Mouse (Mus musculus) neural tube, embryonic 13.5 days (tissue): ENCODE data around the gene Med8. TPM values are rescaled to one million over a fixed set of nuclear protein-coding genes. Genes with fewer than 3 reads are reported as not detected.

Experiments used
- ATAC-seq: fragments of 200-750 bp; cut with Nextera tagmentation; 2 replicates; pipeline ENCODE4 v1.8.0; 2017; ENCODE audit warnings: low read depth, mild to moderate bottlenecking, moderate TSS enrichment, moderate library complexity
- H3K27ac ChIP-seq: fragments of 300-500 bp; sonication (generic); replicated peaks from 2 replicates; pipeline ENCODE4 v1.5.1; 2015; ENCODE audit warnings: moderate library complexity, mild to moderate bottlenecking, inconsistent platforms
- H3K27me3 ChIP-seq: fragments of 300-500 bp; sonication (generic); 2 replicates; pipeline ENCODE4 v1.6.1; 2015; ENCODE audit warnings: mild to moderate bottlenecking, inconsistent platforms
- H3K36me3 ChIP-seq: fragments of 300-500 bp; sonication (generic); 2 replicates; pipeline ENCODE4 v1.6.1; 2015; ENCODE audit warnings: mild to moderate bottlenecking, inconsistent platforms
- H3K4me1 ChIP-seq: fragments of 300-500 bp; sonication (generic); replicated peaks from 2 replicates; pipeline ENCODE4 v1.6.1; 2015; ENCODE audit warnings: inconsistent platforms
- H3K4me2 ChIP-seq: fragments of 300-500 bp; sonication (generic); 2 replicates; pipeline ENCODE4 v1.6.1; 2015; ENCODE audit warnings: inconsistent platforms, mild to moderate bottlenecking, moderate library complexity
- H3K4me3 ChIP-seq: fragments of 300-500 bp; sonication (generic); 2 replicates; pipeline ENCODE4 v1.5.1; 2015; ENCODE audit warnings: mild to moderate bottlenecking, inconsistent platforms
- H3K9ac ChIP-seq: fragments of 300-500 bp; sonication (generic); 2 replicates; pipeline ENCODE4 v1.6.1; 2015; ENCODE audit warnings: moderate library complexity, mild to moderate bottlenecking, inconsistent platforms
- H3K9me3 ChIP-seq: fragments of 300-500 bp; sonication (generic); 2 replicates; pipeline ENCODE4 v1.6.1; 2016; ENCODE audit warnings: inconsistent platforms
- WGBS: fragments of 180-500 bp; shearing (Covaris S2); methylation state at CpG from one replicate; pipeline ENCODE4 v1.1.7; 2015; 5-methylcytosine and 5-hydroxymethylcytosine counted together
- polyA plus RNA-seq: library from polyadenylated mRNA; unstranded; fragments of >200 nt; fragmentation: Nextera tagmentation; extraction: Ambion mirVana; gene quantifications from 2 replicates; pipeline ENCODE4 v1.2.1, GENCODE M21; 2015

Med8 gene
- polyA plus RNA-seq, 1 experiment from 2014 or later: 107 TPM

GRCm38 (mm10) chr4:118417112-118417797 lies 8.1 kb downstream of the Med8 start:
- Histone ChIP-seq H3K4me2 (no peak overlapping the region), H3K4me1 (no peaks in the 10 kb centered on the region), H3K4me3 (no peak overlapping the region), H3K27ac (peak overlapping the region; percentile 42; the same call in 1 of the 2 replicates), H3K36me3 (peaks cover 99% of the 10 kb centered on the region), H3K9ac (no peak overlapping the region), H3K9me3 (no peaks in the 10 kb centered on the region), H3K27me3 (no peaks in the 10 kb centered on the region)
- ATAC-seq: no peak
- 87% methylated on average over 13 of the region's 13 CpGs for WGBS

- H3K4me3 ChIP-seq: no peak overlapping the region
- no peak for ATAC-seq
- H3K4me2 ChIP-seq: no peak overlapping the region
- H3K36me3 ChIP-seq: peaks cover 71% of the 10 kb centered on the region
- no peak overlapping the region for H3K9ac ChIP-seq
- H3K9me3 ChIP-seq: no peaks in the 10 kb centered on the region
- H3K27ac ChIP-seq: no peak overlapping the region
- H3K4me1 ChIP-seq: no peaks in the 10 kb centered on the region
- WGBS: 87% methylated on average over 3 of the region's 3 CpGs
- H3K27me3 ChIP-seq: no peaks in the 10 kb centered on the region
Observed at GRCm38 (mm10) chr4:118421384-118421783, 12.2 kb downstream of the Med8 start.

- no peaks in the 10 kb centered on the region for H3K27me3 ChIP-seq
- no peak for ATAC-seq
- H3K4me3 ChIP-seq: no peak overlapping the region
- no peak overlapping the region for H3K4me2 ChIP-seq
- H3K9ac ChIP-seq: no peak overlapping the region
- H3K9me3 ChIP-seq: no peaks in the 10 kb centered on the region
- H3K4me1 ChIP-seq: peaks cover 32% of the 10 kb centered on the region
- H3K27ac ChIP-seq: no peak overlapping the region
- 92% methylated on average over 4 of the region's 4 CpGs for WGBS
- peaks cover 39% of the 10 kb centered on the region for H3K36me3 ChIP-seq
Observed at GRCm38 (mm10) chr4:118424541-118425160, 15.5 kb downstream of the Med8 start.

GRCm38 (mm10) chr4:118425374-118425773 lies 16.2 kb downstream of the Med8 start:
- H3K4me1 ChIP-seq: peaks cover 38% of the 10 kb centered on the region
- peaks cover 33% of the 10 kb centered on the region for H3K36me3 ChIP-seq
- H3K27ac ChIP-seq: no peak overlapping the region
- no peak overlapping the region for H3K4me2 ChIP-seq
- no peak overlapping the region for H3K9ac ChIP-seq
- ATAC-seq: no peak
- 92% methylated on average over 1 of the region's 1 CpGs for WGBS
- no peaks in the 10 kb centered on the region for H3K9me3 ChIP-seq
- H3K4me3 ChIP-seq: no peak overlapping the region
- H3K27me3 ChIP-seq: no peaks in the 10 kb centered on the region

- peak overlapping the region; percentile 91 for H3K4me2 ChIP-seq
- peak overlapping the region; percentile 42 for H3K27ac ChIP-seq
- no peaks in the 10 kb centered on the region for H3K27me3 ChIP-seq
- H3K4me1 ChIP-seq: peaks cover 38% of the 10 kb centered on the region
- H3K9me3 ChIP-seq: no peaks in the 10 kb centered on the region
- peak overlapping the region; percentile 69 for H3K9ac ChIP-seq
- ATAC-seq: peak; percentile 22
- peak overlapping the region; percentile 46 for H3K4me3 ChIP-seq
- WGBS: 2% methylated on average over 5 of the region's 5 CpGs
- peaks cover 35% of the 10 kb centered on the region for H3K36me3 ChIP-seq
Observed at GRCm38 (mm10) chr4:118427415-118427767, 18.3 kb downstream of the Med8 start.

GRCm38 (mm10) chr4:118427768-118428451 lies 18.8 kb downstream of the Med8 start, which contains the start of gene Elovl1:
Gene Elovl1 (plus strand): TSS chr4:118428093.
- H3K36me3 ChIP-seq: peaks cover 39% of the 10 kb centered on the region
- no peaks in the 10 kb centered on the region for H3K9me3 ChIP-seq
- peak; percentile 92 for ATAC-seq
- 0% methylated on average over 24 of the region's 31 CpGs for WGBS
- H3K4me2 ChIP-seq: peak within 1 kb of the TSS; percentile 91
- peaks cover 38% of the 10 kb centered on the region for H3K4me1 ChIP-seq
- peak within 1 kb of the TSS; percentile 46 for H3K4me3 ChIP-seq
- peak within 1 kb of the TSS; percentile 69 for H3K9ac ChIP-seq
- no peaks in the 10 kb centered on the region for H3K27me3 ChIP-seq
- peak within 1 kb of the TSS; percentile 42 for H3K27ac ChIP-seq

- Histone ChIP-seq H3K4me1 (peaks cover 38% of the 10 kb centered on the region), H3K27me3 (no peaks in the 10 kb centered on the region), H3K9me3 (no peaks in the 10 kb centered on the region), H3K4me2 (peak overlapping the region; percentile 91), H3K36me3 (peaks cover 39% of the 10 kb centered on the region), H3K4me3 (peak overlapping the region; percentile 46), H3K27ac (peak overlapping the region; percentile 42; the same call in 1 of the 2 replicates), H3K9ac (peak overlapping the region; percentile 69)
- WGBS: 47% methylated on average over 15 of the region's 15 CpGs
- ATAC-seq: peak; percentile 14; the same call in 1 of the 2 replicates
Observed at GRCm38 (mm10) chr4:118428531-118429214, 19.5 kb downstream of the Med8 start.

- H3K36me3 ChIP-seq: peaks cover 39% of the 10 kb centered on the region
- H3K9ac ChIP-seq: 0 out of 2 replicates have a peak overlapping the region, but pooled peaks have one; percentile 69
- no peak overlapping the region; the same call in 1 of the 2 replicates for H3K4me3 ChIP-seq
- WGBS: 57% methylated on average over 7 of the region's 7 CpGs
- no peaks in the 10 kb centered on the region for H3K9me3 ChIP-seq
- H3K4me1 ChIP-seq: peaks cover 41% of the 10 kb centered on the region
- H3K27ac ChIP-seq: no peak overlapping the region
- peak overlapping the region; percentile 91 for H3K4me2 ChIP-seq
- no peak for ATAC-seq
- no peaks in the 10 kb centered on the region for H3K27me3 ChIP-seq
Observed at GRCm38 (mm10) chr4:118429215-118429895, 20.2 kb downstream of the Med8 start.

- H3K9ac ChIP-seq: no peak overlapping the region
- ATAC-seq: no peak
- no peaks in the 10 kb centered on the region for H3K27me3 ChIP-seq
- peaks cover 40% of the 10 kb centered on the region for H3K36me3 ChIP-seq
- no peak overlapping the region for H3K4me3 ChIP-seq
- H3K27ac ChIP-seq: no peak overlapping the region
- H3K9me3 ChIP-seq: no peaks in the 10 kb centered on the region
- peaks cover 58% of the 10 kb centered on the region for H3K4me1 ChIP-seq
- 69% methylated on average over 8 of the region's 8 CpGs for WGBS
- H3K4me2 ChIP-seq: no peak overlapping the region
Observed at GRCm38 (mm10) chr4:118432332-118432731, 23.2 kb downstream of the Med8 start.

GRCm38 (mm10) chr4:118436820-118437603 lies 27.9 kb downstream of the Med8 start, which contains the start of gene Cdc20:
Gene Cdc20 (minus strand): TSS chr4:118437352.
- WGBS: 0% methylated on average over 67 of the region's 67 CpGs
- Histone ChIP-seq H3K27ac (peak within 1 kb of the TSS; percentile 88), H3K9ac (peak within 1 kb of the TSS; percentile 74), H3K27me3 (no peaks in the 10 kb centered on the region), H3K4me3 (peak within 1 kb of the TSS; percentile 53), H3K4me2 (peak within 1 kb of the TSS; percentile 94), H3K36me3 (peaks cover 23% of the 10 kb centered on the region), H3K9me3 (no peaks in the 10 kb centered on the region), H3K4me1 (peaks cover 37% of the 10 kb centered on the region)
- ATAC-seq: peak; percentile 95

GRCm38 (mm10) chr4:118437829-118438253 lies 28.7 kb downstream of the Med8 start:
- H3K4me2 ChIP-seq: peak overlapping the region; percentile 94
- H3K9me3 ChIP-seq: no peaks in the 10 kb centered on the region
- peak overlapping the region; percentile 53 for H3K4me3 ChIP-seq
- peaks cover 37% of the 10 kb centered on the region for H3K4me1 ChIP-seq
- peak overlapping the region; percentile 88 for H3K27ac ChIP-seq
- no peaks in the 10 kb centered on the region for H3K27me3 ChIP-seq
- ATAC-seq: peak; percentile 64
- peaks cover 15% of the 10 kb centered on the region for H3K36me3 ChIP-seq
- 7% methylated on average over 12 of the region's 12 CpGs for WGBS
- H3K9ac ChIP-seq: peak overlapping the region; percentile 74
